20 mouse cellular contexts compared by ENCODE assay signal in genomic region chr9:116148809-116149208, GRCm38 (mm10). TPM values are rescaled to one million over a fixed set of nuclear protein-coding genes. Genes with fewer than 3 reads are reported as not detected.
DNase-seq lines count a peak whose midpoint lies in the region; ATAC-seq and TF ChIP-seq lines count a peak whose summit lies in the region.
"Had no signal": no experiment of that assay in that cellular context is flagged by ENCODE, and none has a peak within 500 bp of the region (broad histone marks: within the 10 kb centered on the region; RNA-seq: fewer than 3 reads in every experiment).

No protein-coding gene starts in this region.

- peak overlapping the region; percentile 18; the same call in 1 of the 2 replicates for H3K27ac ChIP-seq in intestine, embryonic 15.5 days
- H3K27ac ChIP-seq in intestine, postnatal 0 days (ENCODE audit: low read depth, low read length) = no peak overlapping the region
- no peak overlapping the region for H3K27ac ChIP-seq in kidney, postnatal 0 days
- H3K27ac ChIP-seq in limb, embryonic 13.5 days = peak overlapping the region; percentile 55; the same call in 1 of the 2 replicates
- H3K27ac ChIP-seq in heart, adult 2 months = no peak overlapping the region
- H3K27ac ChIP-seq: embryonic facial prominence, embryonic 13.5 days; forebrain, embryonic 12.5 days; hindbrain, embryonic 10.5 days; hindbrain, embryonic 14.5 days had no signal

- TF ChIP-seq CTCF in intestine, postnatal 0 days (IDR thresholded peaks at IDR 0.05; ENCODE audit: low read depth) = no peak
- no peak for TF ChIP-seq CTCF in kidney, postnatal 0 days (IDR thresholded peaks at IDR 0.05; ENCODE audit: low read depth)
- TF ChIP-seq CTCF in heart, adult 2 months (IDR thresholded peaks at IDR 0.05) = no peak

- WGBS in intestine, embryonic 15.5 days = 50% methylated on average over 7 of the region's 7 CpGs
- WGBS in intestine, postnatal 0 days = 74% methylated on average over 7 of the region's 7 CpGs
- 43% methylated on average over 7 of the region's 7 CpGs for WGBS in kidney, postnatal 0 days
- WGBS in limb, embryonic 13.5 days = 28% methylated on average over 7 of the region's 7 CpGs
- 90% methylated on average over 7 of the region's 7 CpGs for WGBS in heart, adult 2 months

- TF ChIP-seq EP300 in heart, adult 2 months (IDR thresholded peaks at IDR 0.05; ENCODE audit: insufficient read depth, low read depth, low read length) = no peak

- intact Hi-C loops in heart, adult 2 months (cut with DNase I) = no loop called here

- TF ChIP-seq POLR2A in heart, adult 2 months (IDR thresholded peaks at IDR 0.05; ENCODE audit: insufficient read depth, low read depth, low read length) = no peak

- no peaks in the 10 kb centered on the region for H3K9me3 ChIP-seq in intestine, embryonic 15.5 days
- no peaks in the 10 kb centered on the region for H3K9me3 ChIP-seq in intestine, postnatal 0 days (ENCODE audit: control insufficient read depth)
- no peaks in the 10 kb centered on the region for H3K9me3 ChIP-seq in kidney, postnatal 0 days (replicated peaks; ENCODE audit: low read length)
- H3K9me3 ChIP-seq in limb, embryonic 13.5 days = no peaks in the 10 kb centered on the region
- H3K9me3 ChIP-seq: embryonic facial prominence, embryonic 13.5 days; forebrain, embryonic 12.5 days; heart, embryonic 12.5 days; hindbrain, embryonic 10.5 days had no signal

- peak; percentile 54 for DNase-seq in kidney, postnatal 0 days (ENCODE audit: low spot score)
- DNase-seq in kidney, postnatal 10 days = no peak
- DNase-seq in yolk sac, embryonic 10.5 days (ENCODE audit: low spot score) = peak; percentile 24
- DNase-seq in heart, adult 18-20 months = no peak
- no peak for DNase-seq in heart, adult 2 months
- DNase-seq: adrenal gland, postnatal 10 days; cerebellum, adult 11-12 months; cerebellum, adult 9-10 months; cerebellum, postnatal 25 days; gastrocnemius, postnatal 10 days had no signal

- H3K9ac ChIP-seq in intestine, embryonic 15.5 days = no peak overlapping the region
- no peak overlapping the region for H3K9ac ChIP-seq in intestine, postnatal 0 days (ENCODE audit: low read depth, low read length)
- no peak overlapping the region for H3K9ac ChIP-seq in kidney, postnatal 0 days (ENCODE audit: low read depth, low read length)
- H3K9ac ChIP-seq in limb, embryonic 13.5 days = no peak overlapping the region
- no peak overlapping the region for H3K9ac ChIP-seq in heart, adult 2 months (ENCODE audit: low read depth, low read length)
- H3K9ac ChIP-seq: embryonic facial prominence, embryonic 13.5 days; forebrain, embryonic 12.5 days; heart, embryonic 12.5 days; hindbrain, embryonic 14.5 days had no signal

- H3K4me3 ChIP-seq in intestine, embryonic 15.5 days (replicated peaks) = no peak overlapping the region
- no peak overlapping the region for H3K4me3 ChIP-seq in intestine, postnatal 0 days (ENCODE audit: low read depth, low read length)
- H3K4me3 ChIP-seq in kidney, postnatal 0 days (replicated peaks; ENCODE audit: low read depth, low read length) = no peak overlapping the region
- H3K4me3 ChIP-seq in limb, embryonic 13.5 days = no peak overlapping the region
- H3K4me3 ChIP-seq in heart, adult 2 months = no peak overlapping the region
- H3K4me3 ChIP-seq: embryonic facial prominence, embryonic 13.5 days; forebrain, embryonic 12.5 days; heart, embryonic 12.5 days; hindbrain, embryonic 10.5 days had no signal

- peaks cover 2% of the 10 kb centered on the region; the same call in 1 of the 2 replicates for H3K79me2 ChIP-seq in heart, adult 2 months (replicated peaks; ENCODE audit: control insufficient read depth, insufficient read depth, low read length)

- no peaks in the 10 kb centered on the region; the same call in 1 of the 2 replicates for H3K36me3 ChIP-seq in intestine, embryonic 15.5 days
- peaks cover 4% of the 10 kb centered on the region for H3K36me3 ChIP-seq in intestine, postnatal 0 days (ENCODE audit: control insufficient read depth, insufficient read depth)
- H3K36me3 ChIP-seq in kidney, postnatal 0 days (ENCODE audit: insufficient read depth, low read length) = 0 out of 2 replicates have a peak, but pooled peaks cover 4% of the 10 kb centered on the region
- peaks cover 22% of the 10 kb centered on the region for H3K36me3 ChIP-seq in limb, embryonic 13.5 days
- H3K36me3 ChIP-seq in heart, adult 2 months (ENCODE audit: control insufficient read depth, insufficient read depth, low read length) = peaks cover 16% of the 10 kb centered on the region
- H3K36me3 ChIP-seq: forebrain, embryonic 12.5 days; heart, embryonic 12.5 days; hindbrain, embryonic 10.5 days had no signal

- peaks cover 20% of the 10 kb centered on the region for H3K4me1 ChIP-seq in intestine, embryonic 15.5 days (replicated peaks)
- 0 out of 2 replicates have a peak, but pooled peaks cover 2% of the 10 kb centered on the region for H3K4me1 ChIP-seq in intestine, postnatal 0 days (replicated peaks; ENCODE audit: control insufficient read depth, insufficient read depth, low read length)
- H3K4me1 ChIP-seq in kidney, postnatal 0 days (replicated peaks; ENCODE audit: insufficient read depth, low read length) = peaks cover 8% of the 10 kb centered on the region; the same call in 1 of the 2 replicates
- peaks cover 72% of the 10 kb centered on the region for H3K4me1 ChIP-seq in limb, embryonic 13.5 days
- H3K4me1 ChIP-seq in heart, adult 2 months (ENCODE audit: control insufficient read depth, insufficient read depth, low read length) = peaks cover 33% of the 10 kb centered on the region

- ATAC-seq in intestine, embryonic 15.5 days = no peak
- no peak for ATAC-seq in intestine, postnatal 0 days
- 0 out of 2 replicates have a peak, but pooled peaks have one; percentile 37 for ATAC-seq in kidney, postnatal 0 days (replicated peaks; ENCODE audit: low FRiP score, low read depth)
- no peak for ATAC-seq in limb, embryonic 13.5 days (ENCODE audit: low FRiP score, low read depth)
- ATAC-seq: forebrain, embryonic 16.5 days had no signal

- no peaks in the 10 kb centered on the region for H3K27me3 ChIP-seq in intestine, embryonic 15.5 days (replicated peaks)
- H3K27me3 ChIP-seq in intestine, postnatal 0 days (replicated peaks; ENCODE audit: control insufficient read depth, insufficient read depth, low read length) = no peaks in the 10 kb centered on the region
- H3K27me3 ChIP-seq in kidney, postnatal 0 days (ENCODE audit: insufficient read depth, low read length) = no peaks in the 10 kb centered on the region
- no peaks in the 10 kb centered on the region for H3K27me3 ChIP-seq in limb, embryonic 13.5 days
- no peaks in the 10 kb centered on the region for H3K27me3 ChIP-seq in heart, adult 2 months (ENCODE audit: control insufficient read depth, insufficient read depth, low read length)
- H3K27me3 ChIP-seq: embryonic facial prominence, embryonic 13.5 days; forebrain, embryonic 12.5 days; heart, embryonic 12.5 days had no signal

- H3K4me2 ChIP-seq in intestine, embryonic 15.5 days (replicated peaks) = no peak overlapping the region
- H3K4me2 ChIP-seq in intestine, postnatal 0 days (replicated peaks; ENCODE audit: low read depth) = no peak overlapping the region
- H3K4me2 ChIP-seq in kidney, postnatal 0 days (ENCODE audit: low read length) = no peak overlapping the region
- no peak overlapping the region for H3K4me2 ChIP-seq in limb, embryonic 13.5 days (replicated peaks)
- H3K4me2 ChIP-seq: embryonic facial prominence, embryonic 13.5 days; forebrain, embryonic 12.5 days; heart, embryonic 12.5 days; hindbrain, embryonic 14.5 days had no signal

RNA-seq across cellular contexts. Expression of gene Tgfbr2, which starts 26.4 kb away (rescaled TPM):
- polyA plus RNA-seq in intestine, embryonic 15.5 days (2015; fragmentation: Nextera tagmentation; extraction: Ambion mirVana) = 28.3 and 31.8 TPM in 2 replicates
- polyA plus RNA-seq in intestine, postnatal 0 days (2015; fragmentation: Nextera tagmentation; extraction: Ambion mirVana) = 16.0 and 16.1 TPM in 2 replicates
- 31.0 and 31.2 TPM in 2 replicates for polyA plus RNA-seq in kidney, postnatal 0 days (2015; fragmentation: Nextera tagmentation; extraction: Ambion mirVana)
- polyA plus RNA-seq in limb, embryonic 13.5 days (2015; fragmentation: Nextera tagmentation; extraction: Ambion mirVana) = 39.5 and 43.1 TPM in 2 replicates
- 10 to 100 TPM; 28.7 to 33.6 TPM for total RNA-seq in heart, adult 18-20 months (2021)
- 10 to 100 TPM; 32.5 to 36.3 TPM for total RNA-seq in heart, adult 2 months (2021)
- polyA plus RNA-seq in heart, adult 2 months (2012; rRNA removed) = 23.8 and 32.7 TPM in 2 replicates
- total RNA-seq: MEL had no signal

Comparison
In these comparisons a context has a peak if more than half of its experiments do, and no peak if none do; other contexts are left out.
1. H3K27ac ChIP-seq: peak in intestine, embryonic 15.5 days (single experiment) and limb, embryonic 13.5 days (single experiment); none in intestine, postnatal 0 days (single experiment), kidney, postnatal 0 days (single experiment) and heart, adult 2 months (single experiment).
2. DNase-seq: peak in kidney, postnatal 0 days (single experiment) and yolk sac, embryonic 10.5 days (single experiment); none in kidney, postnatal 10 days (single experiment), heart, adult 18-20 months (0 of 2) and heart, adult 2 months (0 of 2).